Mouse (Mus musculus) ES-Bruce4 (cell line): ENCODE measurements at regions not wholly inside any gene's neighbourhood (a gene's known extent, or its start where the extent isn't known, plus 50 kb on each side); places are given as distances from the start of the nearest gene placed in this dataset.

Experiments
- H3K27ac ChIP-seq: 2 replicates; pipeline ENCODE4 v1.5.1; 2012; ENCODE audit warnings: low read length, inconsistent platforms; ENCODE audit not compliant: insufficient read depth
- H3K27me3 ChIP-seq: 2 replicates; pipeline ENCODE4 v1.6.1; 2012; ENCODE audit warnings: mild to moderate bottlenecking, low read length, inconsistent platforms; ENCODE audit not compliant: control insufficient read depth, poor library complexity, insufficient read depth, severe bottlenecking
- H3K36me3 ChIP-seq: 2 replicates; pipeline ENCODE4 v1.6.1; 2012; ENCODE audit warnings: inconsistent platforms, mild to moderate bottlenecking, low read length, moderate library complexity; ENCODE audit not compliant: control insufficient read depth, poor library complexity, insufficient read depth, severe bottlenecking
- H3K4me1 ChIP-seq: one replicate; pipeline ENCODE4 v1.8.1; 2011; ENCODE audit warnings: low read length; ENCODE audit not compliant: control insufficient read depth, insufficient read depth
- H3K4me3 ChIP-seq: 2 replicates; pipeline ENCODE4 v1.5.1; 2011; ENCODE audit warnings: low read depth, mild to moderate bottlenecking, low read length
- H3K9ac ChIP-seq: 2 replicates; pipeline ENCODE4 v1.6.1; 2012; ENCODE audit warnings: low read depth, mild to moderate bottlenecking, inconsistent platforms; ENCODE audit not compliant: poor library complexity, severe bottlenecking
- H3K9me3 ChIP-seq: replicated peaks from 2 replicates; pipeline ENCODE4 v1.6.1; 2012; ENCODE audit warnings: mild to moderate bottlenecking, low read length, inconsistent platforms; ENCODE audit not compliant: control insufficient read depth, poor library complexity, insufficient read depth, severe bottlenecking
- CTCF ChIP-seq: IDR thresholded peaks from one replicate; pipeline ENCODE4 v1.8.1; 2011; ENCODE audit warnings: low read depth, low read length
- EP300 ChIP-seq: IDR thresholded peaks from 2 replicates; pipeline ENCODE4 v1.6.1; 2011; ENCODE audit warnings: low read depth, low read length; ENCODE audit not compliant: insufficient read depth
- POLR2A ChIP-seq: IDR thresholded peaks from one replicate; pipeline ENCODE4 v1.8.1; 2011; ENCODE audit warnings: low read length; ENCODE audit not compliant: insufficient read depth

DNA sequence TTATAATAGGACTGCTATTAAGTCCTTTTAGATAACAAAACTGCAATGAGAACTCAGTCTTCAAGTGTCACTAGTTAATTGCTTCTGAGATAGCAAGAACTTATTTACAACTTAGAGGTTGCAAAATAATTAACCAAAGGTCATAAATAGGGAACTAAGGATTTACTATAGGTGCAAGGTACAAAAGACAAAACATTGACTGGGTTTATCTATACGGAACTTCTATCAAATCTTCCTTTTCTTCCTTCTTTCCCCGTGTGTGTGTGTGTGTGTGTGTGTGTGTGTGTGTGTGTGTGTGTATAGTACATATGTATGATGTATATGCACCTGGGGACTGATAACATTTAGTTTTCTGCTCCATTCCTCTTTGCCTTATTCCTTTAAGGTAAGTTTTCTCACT lies 305.5 kb downstream of the Pth2r start:
- H3K36me3 ChIP-seq = no peaks in the 10 kb centered on the region
- no peak overlapping the region for H3K9ac ChIP-seq
- no peaks in the 10 kb centered on the region for H3K27me3 ChIP-seq
- H3K4me3 ChIP-seq = no peak overlapping the region
- no peaks in the 10 kb centered on the region for H3K4me1 ChIP-seq
- no peaks in the 10 kb centered on the region for H3K9me3 ChIP-seq
- no peak for TF ChIP-seq POLR2A
- no peak for TF ChIP-seq CTCF
- TF ChIP-seq EP300 = no peak
- no peak overlapping the region for H3K27ac ChIP-seq

DNA sequence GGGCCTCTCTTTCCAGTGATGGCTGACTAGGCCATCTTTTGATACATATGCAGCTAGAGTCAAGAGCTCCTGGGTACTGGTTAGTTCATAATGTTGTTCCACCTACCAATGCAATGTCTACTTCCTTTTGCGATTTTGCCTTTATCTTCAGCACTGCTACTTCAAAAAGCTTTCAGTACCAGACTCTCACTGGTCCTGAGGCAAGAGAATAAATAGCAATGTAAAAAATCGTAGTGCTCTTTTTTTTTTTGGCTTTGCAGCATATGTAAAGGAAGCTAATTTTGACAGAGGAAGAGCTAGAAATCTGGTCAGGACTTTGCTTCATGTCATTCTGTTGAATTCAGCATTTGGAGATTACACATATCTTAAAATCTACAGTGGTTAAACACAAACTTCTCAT lies 291.0 kb upstream of the Crygf start:
- Histone ChIP-seq H3K36me3 (no peaks in the 10 kb centered on the region), H3K27me3 (no peaks in the 10 kb centered on the region; the same call in 1 of the 2 replicates), H3K9ac (no peak overlapping the region), H3K4me1 (no peaks in the 10 kb centered on the region), H3K4me3 (no peak overlapping the region), H3K27ac (no peak overlapping the region), H3K9me3 (no peaks in the 10 kb centered on the region)
- TF ChIP-seq EP300 (no peak), POLR2A (no peak), CTCF (no peak)

DNA sequence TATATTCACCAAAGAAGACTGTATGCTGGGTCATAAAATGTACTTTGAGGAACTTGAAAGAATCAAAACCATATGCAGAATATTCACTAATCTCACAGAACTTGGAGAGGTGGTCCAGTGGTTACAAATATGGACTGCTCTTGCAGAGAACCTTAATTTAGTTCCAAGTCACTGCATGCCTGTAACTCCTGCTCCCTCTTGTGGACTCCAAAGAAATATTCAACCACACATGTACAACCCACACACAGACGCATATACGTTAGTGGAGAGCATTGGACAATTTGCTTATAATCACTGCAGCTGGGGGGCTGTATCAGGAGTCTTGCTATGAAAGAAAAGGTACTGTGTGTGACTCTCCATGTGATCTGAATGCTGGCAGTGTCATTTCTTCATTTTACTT lies 271.9 kb upstream of the Crygf start:
- H3K9me3 ChIP-seq = no peaks in the 10 kb centered on the region
- no peak overlapping the region for H3K4me3 ChIP-seq
- H3K27me3 ChIP-seq = no peaks in the 10 kb centered on the region
- H3K9ac ChIP-seq = no peak overlapping the region
- H3K36me3 ChIP-seq = no peaks in the 10 kb centered on the region
- no peak for TF ChIP-seq EP300
- H3K27ac ChIP-seq = no peak overlapping the region
- no peaks in the 10 kb centered on the region for H3K4me1 ChIP-seq

DNA sequence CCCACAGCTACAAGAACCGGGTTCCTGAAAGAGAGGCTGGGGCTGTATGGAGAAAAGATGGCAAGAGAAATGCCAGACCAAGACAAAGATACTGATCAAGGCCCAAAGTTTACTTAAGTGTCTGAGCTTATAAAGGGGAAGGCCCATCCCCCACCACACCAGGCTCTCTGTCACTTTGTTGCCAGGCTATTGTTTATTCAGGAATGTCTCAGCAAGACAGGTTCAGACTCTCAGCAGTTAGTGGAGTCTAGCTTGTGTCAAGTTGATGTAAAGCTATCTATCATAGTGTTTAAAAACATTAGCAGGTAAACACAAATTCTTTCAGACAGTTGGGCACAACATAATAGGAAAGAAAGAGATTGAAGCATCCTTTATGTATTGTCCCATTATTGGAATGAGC lies 244.4 kb upstream of the Crygf start:
- Histone ChIP-seq H3K9ac (no peak overlapping the region), H3K27me3 (no peaks in the 10 kb centered on the region), H3K27ac (no peak overlapping the region), H3K36me3 (no peaks in the 10 kb centered on the region), H3K4me1 (no peaks in the 10 kb centered on the region), H3K4me3 (no peak overlapping the region), H3K9me3 (no peaks in the 10 kb centered on the region)
- no peak for TF ChIP-seq EP300
- TF ChIP-seq CTCF = no peak
- TF ChIP-seq POLR2A = no peak

DNA sequence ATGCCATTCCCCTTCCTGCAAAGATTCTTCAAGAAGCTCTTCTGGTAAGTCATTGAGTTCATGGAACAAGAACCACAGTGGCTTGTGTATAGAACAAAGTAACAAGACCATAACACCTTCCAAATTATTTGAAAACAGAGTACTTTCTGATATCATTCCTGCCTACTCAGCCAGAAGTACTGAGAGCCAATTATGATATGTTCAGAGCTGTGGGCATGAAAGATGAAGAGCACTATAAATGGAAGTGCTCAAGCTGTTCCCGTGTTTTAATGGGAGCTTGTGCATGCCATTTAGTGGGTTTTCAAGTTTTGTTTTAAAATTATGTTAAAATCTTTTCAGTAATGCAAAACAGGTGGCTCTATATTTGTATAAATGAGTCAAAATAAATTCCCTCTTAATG lies 239.0 kb upstream of the Crygf start:
- Histone ChIP-seq H3K36me3 (no peaks in the 10 kb centered on the region), H3K27me3 (no peaks in the 10 kb centered on the region), H3K9ac (no peak overlapping the region), H3K27ac (no peak overlapping the region), H3K9me3 (no peaks in the 10 kb centered on the region), H3K4me3 (no peak overlapping the region), H3K4me1 (no peaks in the 10 kb centered on the region)
- TF ChIP-seq POLR2A = no peak
- TF ChIP-seq CTCF = no peak
- TF ChIP-seq EP300 = no peak

DNA sequence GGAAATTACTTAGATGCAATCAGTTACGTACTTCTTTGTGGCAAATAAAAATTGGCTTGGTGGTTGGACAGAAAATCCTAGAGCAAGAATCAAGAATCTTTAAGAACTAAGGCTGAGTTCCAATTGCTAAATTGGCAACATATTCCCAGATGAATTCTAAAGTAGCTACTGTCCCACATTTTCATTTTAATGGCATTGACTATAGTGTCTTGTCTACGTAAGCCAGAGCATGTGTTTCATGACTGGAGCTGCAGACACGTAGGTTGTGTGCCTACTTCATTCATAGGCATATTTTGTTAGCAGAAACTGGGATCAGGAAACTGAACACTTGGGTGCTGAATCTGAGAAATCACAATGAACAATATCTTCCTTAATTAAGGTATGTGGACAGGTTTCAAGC lies 196.1 kb upstream of the Crygf start:
- TF ChIP-seq EP300 = no peak
- no peak for TF ChIP-seq POLR2A
- TF ChIP-seq CTCF = no peak
- no peak overlapping the region for H3K4me3 ChIP-seq
- H3K27ac ChIP-seq = no peak overlapping the region
- H3K4me1 ChIP-seq = peaks cover 2% of the 10 kb centered on the region
- H3K27me3 ChIP-seq = no peaks in the 10 kb centered on the region
- no peaks in the 10 kb centered on the region for H3K36me3 ChIP-seq
- no peaks in the 10 kb centered on the region for H3K9me3 ChIP-seq
- no peak overlapping the region for H3K9ac ChIP-seq
